Mouse (Mus musculus): ENCODE results near the gene Abca13.
"Not testable (repeated sequence)": the region's sequence is repeated elsewhere in the genome, so short reads cannot be mapped to it uniquely, and the experiment has no call there.

The Abca13 gene

GRCm38 (mm10) chr11:9191555-9192131 lies at the start of gene Abca13:
Abca13 (plus strand) TSS chr11:9191942.
- DNase-seq (ENCODE audit: low read depth in 1 of 2, low spot score in 2 of 2), result no peak

GRCm38 (mm10) chr11:9145113-9145512 lies 46.6 kb upstream of the Abca13 start:
- no peak for DNase-seq (ENCODE audit: low read depth in 1 of 2, low spot score in 2 of 2)

- no peak for DNase-seq (ENCODE audit: low read depth in 1 of 2, low spot score in 2 of 2)
Observed at GRCm38 (mm10) chr11:9146115-9146514, 45.6 kb upstream of the Abca13 start.

GRCm38 (mm10) chr11:9146683-9147082 lies 45.1 kb upstream of the Abca13 start:
- DNase-seq (ENCODE audit: low read depth in 1 of 2, low spot score in 2 of 2), result no peak

GRCm38 (mm10) chr11:9148206-9148605 lies 43.5 kb upstream of the Abca13 start:
- DNase-seq (ENCODE audit: low read depth in 1 of 2, low spot score in 2 of 2), result no peak

- not testable (repeated sequence) for DNase-seq (ENCODE audit: low read depth in 1 of 2, low spot score in 2 of 2)
Observed at GRCm38 (mm10) chr11:9150403-9150802, 41.3 kb upstream of the Abca13 start.

GRCm38 (mm10) chr11:9159953-9160352 lies 31.8 kb upstream of the Abca13 start:
- DNase-seq (ENCODE audit: low read depth in 1 of 2, low spot score in 2 of 2), result no peak

GRCm38 (mm10) chr11:9167331-9167730 lies 24.4 kb upstream of the Abca13 start:
- DNase-seq (ENCODE audit: low read depth in 1 of 2, low spot score in 2 of 2), result no peak

- DNase-seq (ENCODE audit: low read depth in 1 of 2, low spot score in 2 of 2), result no peak
Observed at GRCm38 (mm10) chr11:9181477-9181876, 10.3 kb upstream of the Abca13 start.

GRCm38 (mm10) chr11:9189471-9189870 lies 2.3 kb upstream of the Abca13 start:
- DNase-seq (ENCODE audit: low read depth in 1 of 2, low spot score in 2 of 2), result not testable (repeated sequence)

GRCm38 (mm10) chr11:9190772-9191554 lies 779 bp upstream of the Abca13 start:
- DNase-seq (ENCODE audit: low read depth in 1 of 2, low spot score in 2 of 2), result no peak

- DNase-seq (ENCODE audit: low read depth in 1 of 2, low spot score in 2 of 2), result no peak
Observed at GRCm38 (mm10) chr11:9194861-9195260, 3.1 kb downstream of the Abca13 start.

- no peak for DNase-seq (ENCODE audit: low read depth in 1 of 2, low spot score in 2 of 2)
Observed at GRCm38 (mm10) chr11:9199868-9200267, 8.1 kb downstream of the Abca13 start.

GRCm38 (mm10) chr11:9210707-9211106 lies 19.0 kb downstream of the Abca13 start:
- DNase-seq (ENCODE audit: low read depth in 1 of 2, low spot score in 2 of 2), result no peak

- DNase-seq (ENCODE audit: low read depth in 1 of 2, low spot score in 2 of 2), result no peak
Observed at GRCm38 (mm10) chr11:9213580-9213979, 21.8 kb downstream of the Abca13 start.

GRCm38 (mm10) chr11:9216252-9216651 lies 24.5 kb downstream of the Abca13 start:
- no peak for DNase-seq (ENCODE audit: low read depth in 1 of 2, low spot score in 2 of 2)

GRCm38 (mm10) chr11:9220501-9220900 lies 28.8 kb downstream of the Abca13 start:
- DNase-seq (ENCODE audit: low read depth in 1 of 2, low spot score in 2 of 2), result no peak

GRCm38 (mm10) chr11:9221646-9222045 lies 29.9 kb downstream of the Abca13 start:
- no peak for DNase-seq (ENCODE audit: low read depth in 1 of 2, low spot score in 2 of 2)

GRCm38 (mm10) chr11:9226399-9226798 lies 34.7 kb downstream of the Abca13 start:
- no peak for DNase-seq (ENCODE audit: low read depth in 1 of 2, low spot score in 2 of 2)

- DNase-seq (ENCODE audit: low read depth in 1 of 2, low spot score in 2 of 2), result not testable (repeated sequence)
Observed at GRCm38 (mm10) chr11:9249627-9250026, 57.9 kb downstream of the Abca13 start.

GRCm38 (mm10) chr11:9263072-9263471 lies 71.3 kb downstream of the Abca13 start:
- not testable (repeated sequence) for DNase-seq (ENCODE audit: low read depth in 1 of 2, low spot score in 2 of 2)

- DNase-seq (ENCODE audit: low read depth in 1 of 2, low spot score in 2 of 2), result no peak
Observed at GRCm38 (mm10) chr11:9269090-9269489, 77.3 kb downstream of the Abca13 start.

GRCm38 (mm10) chr11:9285204-9285603 lies 93.5 kb downstream of the Abca13 start:
- no peak for DNase-seq (ENCODE audit: low read depth in 1 of 2, low spot score in 2 of 2)
